Mouse (Mus musculus): ENCODE data around the gene Gstk1. TPM values are rescaled to one million over a fixed set of nuclear protein-coding genes. Genes with fewer than 3 reads are reported as not detected.

Gstk1 gene
- total and polyA plus RNA-seq, 3 experiments, result 87.1 to 167 (median 139) TPM

DNA sequence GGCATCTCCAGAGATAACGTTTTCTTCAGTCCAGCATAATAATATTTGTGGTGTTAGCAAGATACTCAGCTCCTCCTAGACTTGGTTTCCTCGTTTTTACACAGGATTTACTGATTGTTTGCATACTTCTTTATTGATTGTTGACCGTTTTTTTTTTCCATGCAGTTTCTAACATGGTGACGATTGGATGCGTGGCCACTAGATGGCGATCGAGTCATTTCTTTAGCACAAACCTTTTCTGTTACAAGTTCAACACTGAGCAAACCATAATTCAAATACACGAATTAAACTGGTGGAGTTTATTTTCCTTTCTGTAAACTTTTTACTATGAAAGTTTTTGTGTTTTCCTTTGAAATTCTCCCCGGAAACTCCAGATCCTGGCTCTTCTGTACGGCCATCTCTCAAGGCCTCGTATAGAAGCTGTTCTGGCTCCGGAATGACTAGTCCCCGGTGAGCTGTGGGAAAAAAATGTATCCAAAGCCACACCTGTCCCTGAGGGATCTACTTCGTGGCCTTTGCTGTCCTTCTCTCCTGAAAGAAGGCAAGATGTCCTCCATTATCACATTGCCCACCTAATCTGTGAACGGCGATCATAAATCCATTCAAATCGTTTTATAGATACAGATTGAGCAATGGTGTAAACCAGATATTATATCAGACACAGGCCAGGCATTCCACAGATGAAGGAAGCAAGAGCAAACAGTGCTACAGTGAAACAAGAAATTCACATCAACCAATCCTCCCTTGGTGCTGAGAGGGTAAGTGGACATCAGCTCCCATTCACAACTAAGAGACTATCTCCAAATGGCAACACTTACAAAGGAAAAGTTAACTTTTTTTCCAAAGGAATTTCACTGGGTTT, 18.3 kb upstream of the Gstk1 start:
- H3K4me3 ChIP-seq, result no peak overlapping the region
- TF ChIP-seq EP300 (IDR thresholded peaks at IDR 0.05; ENCODE audit: insufficient read depth, low read depth, low read length), result no peak
- TF ChIP-seq CTCF (IDR thresholded peaks at IDR 0.05), result peak; percentile 88
- TF ChIP-seq POLR2A (IDR thresholded peaks at IDR 0.05; ENCODE audit: insufficient read depth, low read depth, low read length), result no peak
- 29% methylated on average over 17 of the region's 17 CpGs for WGBS

DNA sequence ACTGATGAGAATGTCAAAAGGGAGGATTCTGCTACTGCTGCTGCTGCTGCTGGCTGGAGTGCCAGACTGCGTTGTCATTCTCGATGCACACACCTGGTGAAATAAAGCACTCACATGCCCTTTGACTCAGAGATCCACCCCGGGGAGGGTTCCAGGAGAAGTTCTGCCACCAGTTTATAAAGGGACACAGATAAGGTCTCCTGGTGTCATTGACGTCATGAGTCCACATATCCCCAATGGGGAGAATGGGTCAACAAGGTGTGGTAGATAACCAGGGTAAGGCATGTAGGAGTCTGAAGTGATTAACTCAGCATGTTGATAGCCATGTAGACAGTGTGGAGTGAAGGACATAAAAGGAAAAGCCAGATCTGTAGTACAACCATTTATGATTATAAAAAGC, 16.1 kb upstream of the Gstk1 start:
- TF ChIP-seq EP300 (IDR thresholded peaks at IDR 0.05; ENCODE audit: insufficient read depth, low read depth, low read length) (no peak), POLR2A (IDR thresholded peaks at IDR 0.05; ENCODE audit: insufficient read depth, low read depth, low read length) (no peak), CTCF (IDR thresholded peaks at IDR 0.05) (no peak)
- Histone ChIP-seq H3K27me3 (ENCODE audit: control insufficient read depth, insufficient read depth, low read length) (no peaks in the 10 kb centered on the region), H3K79me2 (replicated peaks; ENCODE audit: control insufficient read depth, insufficient read depth, low read length) (no peaks in the 10 kb centered on the region), H3K4me1 (ENCODE audit: control insufficient read depth, insufficient read depth, low read length) (no peaks in the 10 kb centered on the region), H3K27ac (no peak overlapping the region), H3K36me3 (ENCODE audit: control insufficient read depth, insufficient read depth, low read length) (no peaks in the 10 kb centered on the region), H3K4me3 (no peak overlapping the region), H3K9ac (ENCODE audit: low read depth, low read length) (no peak overlapping the region)
- intact Hi-C loops (cut with DNase I), result loop anchor here (5.0 to 10.0 kb wide), 2 partner anchors 148 to 635 kb away; no protein-coding TSS in a partner anchor
- WGBS, result 54% methylated on average over 4 of the region's 4 CpGs
- no peak for DNase-seq

More for the DNA sequence above, 18.3 kb upstream of the Gstk1 start:
- Histone ChIP-seq H3K27me3 (ENCODE audit: control insufficient read depth, insufficient read depth, low read length) (no peaks in the 10 kb centered on the region), H3K27ac (no peak overlapping the region), H3K4me1 (ENCODE audit: control insufficient read depth, insufficient read depth, low read length) (no peaks in the 10 kb centered on the region), H3K36me3 (ENCODE audit: control insufficient read depth, insufficient read depth, low read length) (no peaks in the 10 kb centered on the region), H3K9ac (ENCODE audit: low read depth, low read length) (no peak overlapping the region), H3K79me2 (replicated peaks; ENCODE audit: control insufficient read depth, insufficient read depth, low read length) (no peaks in the 10 kb centered on the region)
- peak; percentile 46 to 75 for DNase-seq
- intact Hi-C loops (cut with DNase I), result loop anchor here (1.0 to 10.0 kb wide), 5 partner anchors 37 to 637 kb away; partner anchors contain the start of genes Casp2 and Fam131b

DNA sequence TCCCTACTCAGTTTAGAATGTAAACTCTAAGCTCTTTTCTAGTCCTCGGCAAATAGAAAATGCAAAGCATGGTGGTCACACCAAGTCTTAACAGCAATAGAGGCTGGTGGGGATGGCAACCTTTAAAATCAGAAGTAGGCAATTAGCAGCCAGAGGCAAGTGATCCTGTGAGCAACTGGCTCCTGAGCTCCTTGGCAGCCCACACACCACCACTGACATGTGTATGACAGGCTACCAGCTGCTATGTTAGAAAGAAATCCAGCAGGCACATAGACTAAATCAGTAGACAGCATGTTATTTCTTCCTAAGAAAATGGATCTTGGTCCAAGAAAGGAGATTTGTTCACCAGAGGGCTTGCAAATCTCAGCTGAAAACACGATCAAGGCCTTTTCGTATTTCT, 14.5 kb upstream of the Gstk1 start:
- intact Hi-C loops (cut with DNase I), result no loop called here
- Histone ChIP-seq H3K27me3 (ENCODE audit: control insufficient read depth, insufficient read depth, low read length) (no peaks in the 10 kb centered on the region), H3K36me3 (ENCODE audit: control insufficient read depth, insufficient read depth, low read length) (no peaks in the 10 kb centered on the region), H3K79me2 (replicated peaks; ENCODE audit: control insufficient read depth, insufficient read depth, low read length) (no peaks in the 10 kb centered on the region), H3K9ac (ENCODE audit: low read depth, low read length) (no peak overlapping the region), H3K4me3 (no peak overlapping the region), H3K4me1 (ENCODE audit: control insufficient read depth, insufficient read depth, low read length) (no peaks in the 10 kb centered on the region), H3K27ac (no peak overlapping the region)
- TF ChIP-seq CTCF (IDR thresholded peaks at IDR 0.05) (no peak), POLR2A (IDR thresholded peaks at IDR 0.05; ENCODE audit: insufficient read depth, low read depth, low read length) (no peak), EP300 (IDR thresholded peaks at IDR 0.05; ENCODE audit: insufficient read depth, low read depth, low read length) (no peak)
- DNase-seq, result no peak
- 80% methylated on average over 3 of the region's 3 CpGs for WGBS

DNA sequence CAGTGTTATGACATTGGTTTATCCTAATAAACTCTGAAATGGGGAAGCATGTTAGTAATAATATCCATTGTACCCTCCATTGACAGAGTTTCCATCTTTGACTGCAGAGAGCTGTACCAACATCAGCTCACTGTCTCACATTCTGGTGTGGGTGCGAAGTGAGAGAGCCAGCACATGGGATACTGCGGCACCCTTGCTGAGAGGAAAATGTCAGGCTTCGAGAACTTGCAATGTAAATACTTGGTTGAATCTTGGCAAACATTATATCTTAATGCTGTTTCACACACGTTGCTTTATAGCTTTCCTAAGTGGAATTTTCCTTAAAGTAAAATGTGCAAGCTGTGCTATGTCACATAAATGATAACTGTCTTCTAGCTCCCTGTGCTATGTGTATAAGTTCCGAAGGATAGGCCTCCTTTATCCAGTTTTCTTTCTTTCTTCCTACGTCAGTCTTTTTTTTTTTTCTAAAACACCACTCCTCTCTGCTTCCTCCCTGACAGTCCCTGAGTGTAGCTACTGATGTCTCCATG, 8.4 kb upstream of the Gstk1 start:
- Histone ChIP-seq H3K4me3 (no peak overlapping the region), H3K27me3 (ENCODE audit: control insufficient read depth, insufficient read depth, low read length) (no peaks in the 10 kb centered on the region), H3K36me3 (ENCODE audit: control insufficient read depth, insufficient read depth, low read length) (no peaks in the 10 kb centered on the region), H3K9ac (ENCODE audit: low read depth, low read length) (no peak overlapping the region), H3K4me1 (ENCODE audit: control insufficient read depth, insufficient read depth, low read length) (no peaks in the 10 kb centered on the region), H3K27ac (no peak overlapping the region), H3K79me2 (replicated peaks; ENCODE audit: control insufficient read depth, insufficient read depth, low read length) (no peaks in the 10 kb centered on the region)
- TF ChIP-seq POLR2A (IDR thresholded peaks at IDR 0.05; ENCODE audit: insufficient read depth, low read depth, low read length) (no peak), EP300 (IDR thresholded peaks at IDR 0.05; ENCODE audit: insufficient read depth, low read depth, low read length) (no peak), CTCF (IDR thresholded peaks at IDR 0.05) (no peak)
- no peak for DNase-seq
- WGBS, result 58% methylated on average over 6 of the region's 6 CpGs
- intact Hi-C loops (cut with DNase I), result no loop called here

DNA sequence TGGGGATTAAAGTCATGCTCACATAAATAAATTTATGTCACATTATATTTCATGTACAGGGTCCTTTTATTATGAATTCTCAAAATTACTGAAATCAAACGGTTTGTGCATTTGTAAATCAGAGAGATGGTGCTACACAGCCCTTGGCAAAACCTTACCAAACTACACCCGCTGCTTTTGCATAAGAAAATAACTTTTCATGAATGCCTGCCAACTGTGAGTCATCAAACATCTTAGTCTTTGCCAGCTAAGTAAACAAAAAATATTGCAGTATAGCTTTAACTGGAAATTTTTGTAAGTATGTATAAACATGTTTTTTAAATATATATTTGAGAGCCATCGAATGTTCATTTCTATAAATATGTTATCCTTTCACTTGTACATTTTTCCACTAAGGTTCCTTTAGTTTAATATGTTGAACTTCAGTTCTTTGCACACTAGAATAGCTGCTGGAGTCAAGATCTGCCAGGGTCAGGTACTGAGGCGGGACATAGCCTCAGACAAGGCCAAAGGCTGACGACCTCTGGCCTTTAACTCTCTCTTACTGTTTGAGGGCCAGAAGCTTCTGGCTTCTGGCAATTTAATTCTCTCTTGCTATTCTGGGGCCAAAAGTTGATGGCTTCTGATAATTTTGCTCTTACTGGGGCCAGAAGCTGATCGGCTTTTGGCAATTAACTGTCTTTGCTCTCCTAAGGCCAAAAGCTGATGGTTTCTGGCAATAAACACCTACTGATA, 4.3 kb upstream of the Gstk1 start:
- no peak overlapping the region; the same call in 1 of the 2 replicates for H3K27ac ChIP-seq
- WGBS, result 64% methylated on average over 6 of the region's 6 CpGs
- no peaks in the 10 kb centered on the region for H3K27me3 ChIP-seq (ENCODE audit: control insufficient read depth, insufficient read depth, low read length)
- no peaks in the 10 kb centered on the region for H3K79me2 ChIP-seq (replicated peaks; ENCODE audit: control insufficient read depth, insufficient read depth, low read length)
- H3K4me3 ChIP-seq, result no peak overlapping the region
- H3K36me3 ChIP-seq (ENCODE audit: control insufficient read depth, insufficient read depth, low read length), result no peaks in the 10 kb centered on the region
- TF ChIP-seq CTCF (IDR thresholded peaks at IDR 0.05) (no peak), EP300 (IDR thresholded peaks at IDR 0.05; ENCODE audit: insufficient read depth, low read depth, low read length) (no peak), POLR2A (IDR thresholded peaks at IDR 0.05; ENCODE audit: insufficient read depth, low read depth, low read length) (no peak)
- no peaks in the 10 kb centered on the region; the same call in 1 of the 2 replicates for H3K4me1 ChIP-seq (ENCODE audit: control insufficient read depth, insufficient read depth, low read length)
- no peak overlapping the region for H3K9ac ChIP-seq (ENCODE audit: low read depth, low read length)
- intact Hi-C loops (cut with DNase I), result no loop called here
- DNase-seq, result no peak

Data from heart, adult 2 months (tissue).